Mouse (Mus musculus): ENCODE measurements around the gene Gm45808.

Gm45808 gene

DNA sequence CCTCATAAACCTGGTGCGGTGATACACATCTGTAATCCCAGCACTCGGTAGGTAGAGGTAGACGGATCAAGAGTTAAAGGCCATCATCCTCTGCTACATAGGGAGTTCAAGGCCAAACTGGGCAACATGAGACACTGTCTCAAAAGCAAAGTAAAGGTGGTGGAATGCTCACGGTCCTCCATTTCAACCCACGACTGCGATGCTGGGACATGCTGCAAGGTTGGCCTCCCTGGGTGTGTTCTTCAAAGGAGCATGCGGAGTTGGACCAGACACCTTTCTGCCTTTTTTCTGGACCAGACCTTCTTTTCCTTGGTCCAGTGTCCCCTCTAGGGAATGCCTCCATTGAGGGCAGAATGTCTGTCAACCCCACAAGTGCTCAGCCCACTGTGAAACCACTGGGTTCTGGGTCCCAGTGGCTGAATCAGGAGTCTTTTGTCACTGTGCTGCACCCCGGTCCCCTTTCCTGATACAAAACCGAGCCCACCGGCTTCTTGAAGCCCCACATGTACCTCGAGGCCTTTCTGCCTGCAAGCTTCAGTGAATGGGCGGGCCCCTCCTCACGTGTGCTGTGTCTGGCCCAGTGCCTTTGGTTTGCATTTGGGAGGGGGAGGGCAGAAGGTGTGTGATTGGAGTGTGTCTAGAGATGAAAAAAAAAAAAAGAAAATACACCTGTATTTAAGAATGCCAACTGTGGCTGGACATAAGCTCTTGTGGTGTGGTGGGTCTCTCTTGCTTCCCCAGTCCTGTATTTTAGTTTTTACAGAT is 30.5 kb downstream of the Gm45808 start:
- in situ Hi-C loops (cut with MboI, MseI): no loop called here

DNA sequence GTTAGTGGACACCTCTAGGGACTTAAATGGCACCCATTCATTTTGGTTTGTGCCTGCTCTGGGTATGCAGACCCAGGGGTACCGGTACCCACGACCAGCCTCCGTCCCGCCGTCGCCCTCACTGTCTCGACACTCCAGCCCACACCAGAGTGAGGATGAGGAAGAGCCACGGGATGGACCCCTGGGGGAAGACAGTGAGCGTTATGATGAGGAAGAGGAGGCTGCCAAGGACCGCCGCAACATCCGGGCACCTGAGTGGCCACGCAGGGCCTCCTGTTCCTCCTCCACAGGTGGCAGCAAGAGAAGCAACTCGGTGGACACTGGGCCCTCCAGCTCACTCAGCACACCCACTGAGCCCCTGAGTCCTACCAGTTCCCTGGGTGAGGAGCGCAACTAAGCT is 31.6 kb downstream of the Gm45808 start:
- in situ Hi-C loops (cut with MboI, MseI): no loop called here

DNA sequence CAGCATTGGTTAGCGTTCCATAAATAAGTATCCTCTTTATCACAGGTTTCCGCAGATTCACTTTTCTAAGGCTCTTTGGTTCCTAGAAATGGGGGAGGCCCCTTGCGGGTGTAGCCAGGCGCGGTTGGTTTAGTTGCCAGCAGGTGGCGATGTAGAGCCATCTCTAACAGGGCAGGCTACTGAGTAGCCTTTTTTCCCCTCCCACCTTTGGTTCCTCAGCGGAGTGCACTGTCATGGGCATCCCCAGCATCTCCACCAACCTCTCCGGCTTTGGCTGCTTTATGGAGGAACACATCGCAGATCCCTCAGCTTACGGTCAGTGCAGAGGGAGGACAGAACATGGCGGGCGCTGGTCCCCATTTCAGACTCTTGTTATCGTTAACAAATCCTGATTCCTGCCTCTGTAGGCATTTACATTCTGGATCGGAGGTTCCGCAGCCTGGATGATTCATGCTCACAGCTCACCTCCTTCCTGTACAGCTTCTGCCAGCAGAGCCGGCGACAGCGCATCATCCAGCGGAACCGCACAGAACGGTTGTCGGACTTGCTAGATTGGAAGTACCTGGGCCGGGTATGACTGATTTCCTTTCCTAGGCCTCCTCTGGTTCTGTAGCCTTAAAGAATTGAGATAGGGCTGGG is 35.1 kb downstream of the Gm45808 start:
- in situ Hi-C loops (cut with MboI, MseI): no loop called here

DNA sequence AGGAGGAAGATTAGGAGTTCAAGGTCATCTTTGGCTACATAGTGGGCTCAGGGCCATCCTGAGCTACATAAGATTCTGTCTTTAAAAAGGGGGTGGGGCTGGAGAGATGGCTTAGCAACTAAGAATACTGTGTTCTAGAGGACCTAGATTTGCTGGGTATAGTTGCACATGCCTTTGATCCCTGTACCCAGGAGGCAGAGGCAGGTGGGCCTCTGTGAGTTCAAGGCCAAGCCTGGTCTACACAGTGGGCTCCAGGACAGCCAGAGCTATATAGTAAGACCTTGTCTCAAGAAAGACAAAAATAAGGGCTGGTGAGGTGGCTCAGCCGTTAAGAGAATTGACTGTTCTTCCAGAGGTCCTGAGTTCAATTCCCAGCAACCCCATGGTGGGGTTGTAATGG is 36.6 kb downstream of the Gm45808 start:
- in situ Hi-C loops (cut with MboI, MseI): no loop called here

DNA sequence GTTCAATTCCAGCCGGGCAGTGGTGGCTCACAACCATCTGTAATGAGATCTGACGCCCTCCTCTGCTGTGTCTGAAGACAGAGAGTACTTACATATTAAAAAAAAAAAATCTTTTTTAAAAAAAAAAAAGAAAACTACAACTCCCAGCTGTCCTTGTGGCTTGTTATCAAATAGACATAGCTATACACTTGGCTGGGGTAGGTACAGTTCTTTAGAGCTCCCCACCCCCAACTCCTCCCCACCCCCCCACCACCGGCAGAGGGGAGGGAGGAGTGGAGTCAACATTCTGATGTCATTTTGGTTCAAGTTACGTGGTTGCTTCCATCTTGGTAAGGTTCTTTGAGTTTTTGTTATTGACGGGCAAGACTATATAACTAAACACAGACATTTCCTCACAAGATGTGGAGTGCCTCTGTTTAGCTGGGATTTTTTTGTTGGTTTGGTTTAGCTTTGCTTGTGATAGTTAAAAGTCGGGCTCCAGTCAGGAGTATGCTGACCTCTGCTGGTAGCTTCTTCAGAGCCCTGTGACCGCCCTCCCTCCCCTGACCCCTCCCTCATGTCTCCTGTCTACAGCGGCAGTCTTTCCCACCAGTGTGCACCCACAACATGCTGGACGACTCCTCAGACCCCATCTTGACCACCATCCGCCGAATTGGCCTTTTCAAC is 39.2 kb downstream of the Gm45808 start:
- in situ Hi-C loops (cut with MboI, MseI): no loop called here

DNA sequence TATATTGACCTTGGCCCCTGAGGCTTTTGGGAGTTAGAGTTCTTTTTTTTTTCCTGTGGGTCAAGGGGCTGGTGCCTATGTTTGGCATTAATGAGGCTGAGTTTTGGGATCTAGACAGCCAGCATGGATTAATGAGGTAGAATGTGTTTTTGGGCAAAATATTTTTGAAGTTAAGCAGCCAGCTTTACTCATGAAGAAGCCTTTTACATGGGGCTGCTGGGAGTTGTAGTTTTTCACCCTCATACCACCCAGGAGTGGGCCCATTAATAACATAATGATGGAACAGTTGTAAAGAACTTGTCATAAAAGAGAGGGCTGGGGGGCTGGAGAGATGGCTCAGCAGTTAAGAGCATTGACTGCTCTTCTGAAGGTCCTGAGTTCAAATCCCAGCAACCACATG is 40.0 kb downstream of the Gm45808 start:
- in situ Hi-C loops (cut with MboI, MseI): no loop called here

DNA sequence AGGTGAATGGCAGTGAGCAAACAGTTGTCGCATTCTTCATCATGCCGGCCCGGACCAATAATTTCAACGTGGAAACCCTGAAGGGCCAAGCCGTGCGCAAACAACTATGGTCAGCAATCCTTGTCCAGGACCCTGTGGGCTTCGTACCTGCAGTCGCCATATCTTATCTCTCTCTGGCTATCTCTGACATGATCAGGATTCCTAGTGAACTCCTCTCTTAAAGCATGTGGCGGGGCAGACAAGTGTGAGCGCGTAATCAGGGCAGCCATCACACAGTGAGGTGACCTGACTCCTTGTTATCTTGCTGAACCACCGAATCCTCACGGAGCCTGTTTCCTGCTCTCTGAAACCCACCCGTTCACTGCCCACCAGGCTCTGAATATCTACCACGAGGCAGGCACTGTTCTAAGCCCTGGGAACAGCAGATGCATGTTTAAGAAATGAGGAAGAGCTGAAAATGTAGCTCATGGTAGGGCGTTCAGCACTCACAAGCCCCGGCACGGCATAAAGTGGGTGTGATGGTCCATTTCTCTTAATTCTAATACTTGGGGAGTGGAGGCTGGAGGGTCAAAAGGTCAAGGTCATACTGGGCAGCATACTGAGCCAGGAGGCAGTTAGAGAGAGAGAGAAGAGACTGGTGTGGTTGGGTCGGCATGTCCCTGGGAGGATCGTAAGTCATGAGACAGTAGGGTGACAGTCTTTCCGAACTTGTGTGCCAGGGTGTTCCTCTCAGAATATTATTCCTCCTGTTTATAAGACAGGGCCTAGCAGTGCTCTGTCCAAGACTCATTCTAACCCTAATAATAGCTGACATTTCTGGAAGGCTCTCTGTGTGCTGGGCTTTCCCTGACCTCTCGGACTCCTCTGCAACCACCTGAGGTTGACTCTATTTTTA is 42.8 kb downstream of the Gm45808 start:
- in situ Hi-C loops (cut with MboI, MseI): no loop called here

DNA sequence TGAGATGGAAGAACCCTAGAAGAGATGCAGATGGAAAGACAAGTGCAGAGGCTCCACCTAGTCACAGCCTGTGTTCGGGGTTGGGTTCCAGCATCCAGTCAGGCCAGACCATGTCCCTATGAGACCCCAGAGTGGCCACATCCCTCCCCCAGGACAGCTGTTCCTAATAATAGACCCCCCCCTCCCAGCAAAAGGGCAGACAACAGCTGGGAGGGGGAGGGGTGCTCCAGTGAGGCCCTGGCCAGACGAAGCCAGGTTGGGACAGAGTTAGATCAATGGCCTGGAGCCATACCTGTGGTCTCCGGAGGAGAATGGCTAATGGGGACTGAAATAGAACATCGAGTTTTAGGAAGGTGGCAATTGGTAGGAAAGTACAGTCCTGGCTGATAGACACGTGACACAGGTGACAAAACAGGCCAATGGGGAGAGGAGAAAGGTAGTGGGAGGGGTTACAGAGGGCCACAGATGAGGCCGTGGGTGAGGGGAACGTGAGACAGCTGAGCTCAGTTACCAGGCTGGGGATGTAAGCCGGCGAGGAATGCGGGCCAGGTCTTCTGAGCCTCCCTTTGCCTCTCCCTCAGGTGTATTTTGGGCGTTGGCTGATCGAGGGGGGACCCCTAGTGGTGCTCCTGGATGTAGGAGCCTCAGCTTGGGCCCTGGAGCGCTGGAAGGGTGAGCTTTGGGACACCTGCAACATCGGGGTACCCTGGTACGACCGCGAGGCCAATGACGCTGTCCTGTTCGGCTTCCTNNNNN is 48.9 kb downstream of the Gm45808 start, which contains the start of gene Ruvbl2:
Gene Ruvbl2 (minus strand): TSS at position 576 of the 756 bp plus-strand sequence.
- in situ Hi-C loops (cut with MboI, MseI): loop anchor here (10.0 kb wide), 1 partner anchor 377 kb away; the partner anchor contains the start of gene Cyth2

DNA sequence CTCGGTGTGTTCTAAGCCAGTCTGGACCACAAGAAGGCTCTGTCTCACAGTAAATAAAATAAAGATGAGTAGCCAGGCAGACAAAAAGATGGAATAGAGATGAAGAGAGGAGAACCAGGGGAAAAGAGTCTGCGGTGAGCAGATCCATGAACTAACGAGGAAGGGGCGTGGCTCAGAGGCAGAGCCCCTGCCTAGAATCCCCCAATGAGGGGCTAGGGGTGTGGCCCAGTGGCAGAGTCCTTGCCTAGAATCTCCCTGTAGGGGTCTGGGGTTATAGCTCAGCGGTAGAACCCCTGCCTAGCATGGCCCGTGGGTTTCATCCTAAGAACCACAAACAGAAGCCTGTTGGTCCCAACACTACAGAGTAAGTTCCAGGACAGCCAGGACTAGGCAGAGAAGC is 49.6 kb downstream of the Gm45808 start:
- in situ Hi-C loops (cut with MboI, MseI): loop anchor here (10.0 kb wide), 1 partner anchor 378 kb away; the partner anchor contains the start of gene Cyth2

DNA sequence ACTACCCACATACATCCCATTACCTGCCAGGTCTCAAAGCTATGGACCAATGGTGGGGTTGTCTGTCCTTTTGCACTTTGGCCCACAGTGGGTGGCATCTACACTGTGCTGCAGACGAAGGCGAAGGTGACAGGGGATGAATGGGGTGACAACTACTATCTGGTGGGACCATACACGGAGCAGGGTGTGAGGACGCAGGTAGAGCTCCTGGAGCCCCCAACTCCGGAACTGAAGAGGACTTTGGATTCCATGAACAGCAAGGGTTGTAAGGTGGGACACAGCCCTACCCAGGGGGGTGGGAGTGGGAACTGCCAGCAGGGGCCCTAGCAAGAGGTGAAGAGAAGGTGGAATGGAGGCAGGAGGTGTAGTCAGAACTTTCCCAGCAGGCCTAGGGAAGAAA is 50.2 kb downstream of the Gm45808 start:
- in situ Hi-C loops (cut with MboI, MseI): loop anchor here (10.0 kb wide), 1 partner anchor 378 kb away; the partner anchor contains the start of gene Cyth2

DNA sequence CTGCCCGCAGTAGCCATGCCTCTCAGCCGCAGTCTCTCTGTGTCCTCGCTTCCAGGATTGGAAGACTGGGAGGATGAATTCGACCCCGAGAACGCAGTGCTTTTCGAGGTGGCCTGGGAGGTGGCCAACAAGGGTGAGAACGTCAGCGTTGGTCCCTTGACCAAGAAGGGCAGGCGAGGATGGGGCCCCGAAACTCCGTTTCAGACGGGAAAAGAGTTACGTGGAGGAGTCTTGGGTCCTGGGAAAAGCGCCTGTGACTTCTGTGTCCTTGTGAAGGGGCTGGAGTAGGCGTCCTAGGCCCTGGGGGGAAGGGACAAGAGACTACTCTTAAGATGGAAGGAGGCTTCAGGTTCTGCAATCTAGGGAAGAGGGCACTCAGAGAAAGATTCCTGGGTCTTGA is 51.6 kb downstream of the Gm45808 start:
- in situ Hi-C loops (cut with MboI, MseI): loop anchor here (10.0 kb wide), 1 partner anchor 380 kb away; the partner anchor contains the start of gene Cyth2

DNA sequence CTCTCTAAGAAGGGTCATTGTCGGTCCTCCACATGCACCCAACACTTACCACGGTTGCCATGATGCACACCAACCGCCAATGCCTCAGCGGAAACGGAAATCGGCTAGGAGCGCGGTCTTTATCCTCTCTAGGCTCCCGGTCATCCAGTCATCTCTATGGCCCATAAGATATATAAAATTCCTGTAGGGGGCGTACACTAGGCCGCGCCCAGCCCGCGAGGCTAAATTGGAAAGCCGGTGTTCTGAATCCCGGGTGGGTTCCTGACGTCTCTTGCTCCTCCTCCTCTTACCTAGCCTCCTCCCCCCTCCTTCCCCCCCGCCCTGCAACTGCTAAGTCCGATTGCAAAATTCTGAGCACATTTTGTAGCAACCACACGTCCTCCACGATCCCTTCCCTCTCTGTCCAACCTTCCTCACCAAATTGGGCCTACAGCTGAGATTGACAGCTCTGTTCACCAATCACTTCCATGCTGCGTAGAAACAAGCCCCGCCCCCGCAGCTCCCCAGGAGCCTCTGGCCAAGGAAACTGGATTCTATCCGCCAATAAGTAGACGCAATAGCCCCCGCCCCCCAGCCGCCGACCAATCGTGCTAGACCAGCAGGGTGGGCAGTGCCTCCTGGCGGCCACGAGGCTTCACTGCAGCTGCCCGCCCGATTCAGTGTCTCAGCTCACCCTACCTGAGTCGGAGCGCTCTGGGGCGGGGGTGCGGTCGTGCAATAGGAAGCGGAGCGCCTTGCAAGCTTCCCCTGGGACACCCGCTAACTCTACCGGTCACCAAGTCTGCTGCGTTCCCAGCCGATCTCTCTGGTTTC is 52.2 kb downstream of the Gm45808 start, which contains the start of gene Gys1:
Gene Gys1 (plus strand): TSS at position 642 of the 813 bp plus-strand sequence.
- in situ Hi-C loops (cut with MboI, MseI): loop anchor here (10.0 kb wide), 1 partner anchor 380 kb away; the partner anchor contains the start of gene Cyth2

DNA sequence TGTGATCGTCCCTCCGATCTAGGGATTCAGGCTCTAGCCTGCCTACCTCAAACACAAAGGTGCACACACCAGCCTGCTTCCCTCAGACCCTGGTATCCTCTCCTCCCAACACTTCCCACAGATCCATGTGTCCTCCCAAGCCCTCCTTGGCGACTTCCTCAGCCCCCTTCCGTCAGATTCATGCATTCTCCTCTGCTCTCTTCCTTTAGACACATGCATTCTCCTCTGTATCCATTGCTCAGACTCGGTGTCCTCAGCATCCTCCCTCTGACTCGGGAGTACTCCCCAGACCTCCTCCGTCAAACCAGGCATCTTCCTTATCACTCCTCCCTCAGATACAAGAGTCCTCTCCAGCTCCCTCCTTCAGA is 52.8 kb downstream of the Gm45808 start:
- in situ Hi-C loops (cut with MboI, MseI): loop anchor here (10.0 kb wide), 1 partner anchor 381 kb away; the partner anchor contains the start of gene Cyth2

DNA sequence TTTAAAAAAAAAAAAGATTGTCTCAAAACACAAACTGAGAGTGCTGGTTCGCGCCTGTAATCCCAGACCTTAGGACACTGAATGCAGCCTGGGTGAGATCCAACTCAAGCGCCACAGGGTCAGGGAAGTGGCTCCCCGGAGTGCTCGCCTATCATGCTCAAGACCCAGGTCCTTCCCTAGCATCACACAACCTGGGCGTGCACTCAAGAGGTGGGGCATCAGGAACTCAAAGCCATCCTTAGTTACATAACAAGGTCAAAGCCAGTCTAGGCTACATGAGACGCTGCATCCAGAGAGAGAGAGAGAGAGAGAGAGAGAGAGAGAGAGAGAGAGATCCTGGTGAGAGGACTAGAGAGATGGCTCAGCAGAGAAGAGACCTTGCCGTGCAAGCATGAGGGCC is 60.1 kb downstream of the Gm45808 start:
- in situ Hi-C loops (cut with MboI, MseI): no loop called here

DNA sequence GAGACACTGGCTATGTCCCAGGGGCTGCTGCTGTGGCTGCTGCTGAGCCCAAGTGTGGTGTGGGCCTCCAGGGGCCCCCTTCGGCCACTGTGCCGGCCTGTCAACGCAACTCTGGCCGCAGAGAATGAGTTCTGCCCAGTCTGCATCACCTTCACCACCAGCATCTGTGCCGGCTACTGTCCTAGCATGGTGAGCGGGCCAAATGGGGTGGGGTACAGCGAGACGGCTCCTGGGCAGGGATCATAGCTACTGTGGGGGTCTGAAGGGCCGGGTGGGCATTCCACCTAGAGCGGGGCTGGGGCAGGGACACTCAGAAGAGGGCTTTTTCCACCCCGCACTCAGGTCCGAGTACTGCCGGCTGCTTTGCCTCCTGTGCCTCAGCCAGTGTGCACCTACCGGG is 65.4 kb downstream of the Gm45808 start:
- in situ Hi-C loops (cut with MboI, MseI): no loop called here

DNA sequence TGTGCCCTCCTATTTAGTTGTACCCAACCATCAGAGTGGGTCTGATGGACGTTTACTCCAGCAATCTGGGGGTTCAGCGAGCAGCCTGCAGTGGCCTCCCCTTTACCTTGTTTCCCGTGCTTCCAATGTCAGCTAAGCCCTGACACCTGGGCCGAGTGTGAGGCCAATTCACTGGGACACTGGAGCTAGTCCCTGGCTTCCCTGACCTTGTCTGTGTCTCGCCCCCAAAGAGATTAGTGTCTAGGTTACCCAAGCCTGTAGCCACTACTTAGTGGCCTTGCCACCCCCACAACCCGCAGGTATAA is 66.0 kb downstream of the Gm45808 start, which contains the start of gene Lhb:
Gene Lhb (plus strand): TSS at position 206 of the 305 bp plus-strand sequence.
- in situ Hi-C loops (cut with MboI, MseI): no loop called here

DNA sequence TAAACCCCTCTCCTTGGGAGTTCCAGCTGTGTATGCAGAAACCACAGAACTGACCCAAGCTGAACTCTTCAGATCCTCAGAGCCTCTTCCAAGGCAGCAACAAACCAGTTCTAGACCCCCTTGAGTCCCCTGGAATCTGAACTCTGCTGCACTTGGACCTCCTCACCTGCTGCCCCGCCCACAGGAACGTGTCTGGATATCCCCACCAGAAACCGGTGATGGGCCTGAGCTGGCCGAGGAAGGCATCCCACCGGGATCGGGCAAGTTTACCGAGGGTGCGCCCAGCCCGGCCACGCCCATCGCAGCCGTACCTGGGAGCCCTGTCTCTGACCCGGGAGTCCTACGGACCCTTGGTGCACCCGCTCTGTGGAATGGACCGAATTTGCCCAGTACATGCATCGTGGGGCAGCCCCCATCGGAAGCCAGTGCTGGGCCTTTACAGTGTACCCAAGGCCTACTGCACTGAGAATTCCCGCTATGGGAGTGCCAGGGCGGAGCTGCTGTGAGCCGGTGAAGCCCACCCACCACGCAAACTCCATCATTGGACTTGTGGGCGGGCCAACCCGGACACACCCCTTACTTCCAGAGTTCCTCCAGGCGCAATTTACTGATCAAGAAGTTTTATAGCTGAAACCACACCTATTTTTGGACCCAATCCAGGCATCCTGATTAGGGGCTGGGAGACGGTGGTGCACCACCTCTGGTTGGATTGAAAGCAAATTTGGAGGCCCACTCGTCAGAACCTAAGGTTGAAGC is 66.6 kb downstream of the Gm45808 start:
- in situ Hi-C loops (cut with MboI, MseI): no loop called here

DNA sequence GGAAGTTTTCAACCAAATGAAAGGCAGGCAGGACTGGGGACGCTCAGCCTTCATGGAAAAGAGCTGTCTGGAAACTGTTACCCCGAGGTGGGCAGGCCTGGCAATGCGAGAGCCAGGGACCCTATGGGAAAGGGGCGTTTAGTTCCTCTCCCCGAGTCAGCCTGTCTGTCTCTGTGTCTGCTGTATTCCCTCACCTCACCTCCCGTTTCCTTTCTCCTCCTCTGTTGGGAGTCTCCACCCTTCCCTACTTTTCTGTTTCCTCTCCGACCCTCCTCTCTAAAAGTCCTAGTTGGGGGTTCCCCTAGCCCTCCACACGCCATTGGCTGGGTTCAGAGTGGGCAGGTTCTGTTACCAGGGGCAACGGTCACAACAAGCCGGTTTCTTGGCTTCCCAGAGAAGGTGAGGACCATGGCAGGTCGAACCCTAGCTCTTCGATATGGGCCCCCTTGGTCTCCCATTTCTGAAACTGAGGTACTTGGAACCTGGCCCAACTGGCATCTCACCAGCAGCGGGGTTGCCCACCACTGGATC is 68.6 kb downstream of the Gm45808 start:
- in situ Hi-C loops (cut with MboI, MseI): no loop called here
